Mouse (Mus musculus) right cerebral cortex, postnatal 10 days (tissue): ENCODE measurements around the gene Plxdc2.
A peak's percentile ranks its signal among the peaks of the same experiment; 100 is the strongest.

Source experiments
- DNase-seq, 2 experiments: peaks; one replicate each; pipeline ENCODE4 v3.0.0; 2021; ENCODE audit warnings: low spot score in 2 of 2

The Plxdc2 gene

DNA sequence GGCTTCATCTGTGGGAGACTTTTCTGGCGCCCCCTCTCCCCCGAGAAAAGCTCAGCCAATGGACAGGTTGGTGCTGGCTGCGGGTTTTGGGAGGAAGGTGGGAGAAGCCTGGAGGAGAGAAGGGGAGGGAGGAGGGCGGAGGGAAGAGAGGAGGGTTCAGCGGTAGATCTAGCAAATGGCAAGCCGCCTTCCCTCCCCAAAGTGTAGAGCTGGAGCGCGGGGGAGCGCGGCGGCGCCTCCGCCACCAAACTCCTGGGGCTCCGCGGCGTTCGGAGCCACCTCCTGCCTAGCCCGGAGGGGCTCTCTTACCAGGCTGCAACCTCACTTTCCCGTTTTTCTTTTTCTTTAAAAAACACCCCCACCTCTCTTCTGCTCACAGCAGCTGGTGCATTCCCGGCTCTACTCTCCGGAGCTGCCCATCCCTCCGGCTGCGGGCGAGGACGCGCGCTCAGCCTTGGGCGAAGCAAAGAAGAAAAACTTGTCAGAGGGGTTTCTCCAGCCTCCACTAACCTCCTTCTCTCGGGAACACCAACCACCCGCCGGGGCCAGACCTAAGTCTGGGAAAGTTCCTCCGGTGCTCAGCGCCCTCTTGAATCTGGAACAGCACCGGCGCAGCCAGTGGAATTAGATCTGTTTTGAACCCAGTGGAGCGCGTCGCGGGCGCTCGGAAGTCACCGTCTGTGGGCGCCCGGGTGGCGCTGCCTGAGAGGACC lies at the start of gene Plxdc2:
TSS of gene Plxdc2 (plus strand) at position 199 of the 713 bp plus-strand sequence.
- peak; percentile 91 to 94 for DNase-seq

DNA sequence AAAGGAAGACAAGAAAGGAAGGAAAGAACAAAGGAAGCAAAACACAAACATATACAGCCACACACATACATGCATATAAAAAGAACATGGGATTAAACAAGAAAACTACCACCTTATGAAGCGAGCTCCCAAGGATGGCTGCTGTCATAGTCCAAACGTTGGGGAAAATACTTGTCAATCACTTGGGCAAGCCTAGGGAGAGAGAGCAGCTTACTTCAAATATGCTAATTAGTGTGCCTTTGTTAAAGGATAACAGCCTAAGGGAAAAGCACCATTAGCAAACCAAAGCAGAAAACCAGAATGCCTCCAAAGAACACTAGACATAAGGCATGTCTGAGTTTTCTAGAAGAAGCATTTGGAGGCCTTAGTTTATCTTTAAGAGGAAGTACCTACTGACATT lies 45.7 kb upstream of the Plxdc2 start:
- DNase-seq: no peak

DNA sequence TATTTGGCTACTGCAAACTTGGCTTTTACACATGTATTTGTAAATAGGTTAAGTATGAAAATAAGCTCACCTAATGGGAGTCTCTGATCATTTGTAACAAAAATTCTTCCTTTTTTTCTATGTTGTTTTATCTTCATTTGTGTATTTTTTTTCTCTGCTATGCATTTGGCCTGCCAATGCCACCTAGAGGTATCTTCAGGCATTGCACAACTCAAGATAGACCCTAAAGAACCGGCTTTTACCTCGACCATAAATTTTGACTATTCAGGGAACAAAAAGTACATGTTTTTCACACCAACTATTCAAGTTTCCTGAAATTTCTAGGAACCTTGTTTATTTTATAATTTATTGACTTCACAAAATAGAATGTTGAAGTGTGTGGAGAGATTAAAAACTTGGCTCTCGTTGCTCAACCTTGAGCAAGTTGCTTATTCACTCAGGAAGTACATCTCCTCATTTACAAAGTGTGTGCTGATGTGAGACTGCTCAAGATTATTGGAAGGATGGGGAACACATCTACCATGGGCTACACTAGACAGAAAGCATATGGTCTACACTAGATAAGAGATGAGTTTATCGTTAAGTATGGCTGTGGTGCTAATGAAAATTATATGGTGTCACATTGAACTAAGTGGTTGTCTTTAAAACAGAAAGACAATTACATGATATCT lies 43.6 kb upstream of the Plxdc2 start:
- DNase-seq: peak; percentile 48 to 50

DNA sequence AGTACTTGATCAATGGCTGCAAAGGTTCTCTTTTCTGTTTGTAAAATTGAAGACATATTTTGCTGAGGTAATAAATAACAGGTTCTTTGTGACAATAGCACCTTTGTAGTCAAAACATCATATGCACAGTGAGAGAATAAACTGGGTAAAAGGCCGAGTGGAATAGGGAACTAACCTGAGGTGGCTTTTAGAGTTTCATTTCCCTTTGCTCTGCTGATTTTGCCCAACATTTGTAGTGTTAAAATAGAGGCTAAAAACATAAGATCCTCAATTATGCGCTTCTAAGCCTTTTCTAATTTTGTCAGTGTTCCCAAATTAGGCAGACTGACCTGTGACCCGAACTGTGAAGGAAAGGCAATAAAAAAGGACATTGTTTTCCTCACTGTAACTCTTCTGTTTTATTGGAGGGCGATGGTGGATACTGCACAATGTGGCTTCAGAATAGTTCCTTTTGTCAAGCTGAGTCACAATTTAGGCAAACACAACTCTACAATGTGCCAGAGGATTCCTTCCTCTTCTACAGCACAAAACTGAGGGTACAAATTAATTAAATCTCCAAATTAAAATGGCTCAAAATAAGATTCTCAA lies 20.8 kb upstream of the Plxdc2 start:
- DNase-seq: no peak

DNA sequence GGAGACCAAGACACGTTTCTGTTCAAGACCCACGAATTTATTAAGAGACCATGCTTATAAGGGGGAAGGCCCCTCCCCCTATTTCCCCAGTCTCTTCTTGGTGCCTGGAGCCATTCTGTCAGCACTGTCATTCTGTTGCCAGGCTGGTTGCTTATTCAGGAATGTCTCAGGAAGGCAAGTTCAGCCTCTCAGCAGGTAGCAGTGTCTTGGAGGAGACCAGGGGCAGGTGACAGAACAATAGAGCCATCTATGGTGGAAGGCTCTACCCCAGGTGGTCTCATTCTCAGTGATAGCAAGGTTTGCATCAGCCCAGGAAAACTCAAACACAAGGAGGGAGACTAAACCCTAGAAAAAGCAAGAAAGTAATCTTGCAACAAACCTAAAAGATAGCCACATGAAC lies 11.5 kb upstream of the Plxdc2 start:
- DNase-seq: no peak

DNA sequence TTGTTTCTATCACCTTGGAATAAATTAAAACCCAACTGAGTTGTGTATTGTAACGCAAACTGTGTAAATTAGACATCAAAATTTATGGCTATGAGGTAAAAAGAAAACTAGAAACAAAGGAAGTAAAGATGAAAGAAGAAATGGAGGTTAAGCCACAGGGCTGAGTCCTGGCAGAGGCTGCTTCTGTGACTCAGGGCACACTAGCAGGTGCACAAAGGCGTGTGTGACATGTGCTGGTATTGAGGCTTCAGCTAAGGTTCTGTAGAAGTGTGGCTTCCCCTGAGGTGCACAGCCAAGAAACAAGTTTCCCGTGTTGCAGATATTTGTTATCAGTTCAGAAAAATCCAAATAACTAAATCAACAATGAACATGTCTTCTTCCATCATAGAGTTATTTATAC lies 5.0 kb upstream of the Plxdc2 start:
- DNase-seq: no peak

DNA sequence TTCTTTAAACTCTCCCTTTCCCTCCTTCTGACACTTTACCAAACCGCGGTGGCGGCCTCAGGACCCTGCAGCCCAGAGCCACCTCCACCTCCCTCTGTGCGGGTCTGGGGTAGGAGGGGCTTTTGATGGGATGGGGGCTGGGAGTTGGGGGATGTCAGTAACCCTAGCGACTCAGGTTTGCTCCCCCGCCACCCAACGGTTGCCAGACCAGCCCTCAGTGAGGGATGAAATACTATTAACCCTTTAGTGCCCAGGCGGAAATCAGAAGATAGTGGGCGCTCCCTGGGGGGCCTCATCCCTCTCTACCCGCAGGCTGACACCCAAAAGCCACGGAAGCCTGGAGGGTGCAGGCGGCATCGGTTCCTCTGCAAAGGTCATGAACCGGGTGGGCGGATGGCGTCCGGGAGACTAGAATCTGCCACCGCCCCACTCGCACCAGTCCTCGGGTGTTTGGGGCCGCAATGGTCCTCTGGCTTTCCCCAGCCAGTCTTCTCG lies 446 bp upstream of the Plxdc2 start:
- peak; percentile 76 to 78 for DNase-seq

DNA sequence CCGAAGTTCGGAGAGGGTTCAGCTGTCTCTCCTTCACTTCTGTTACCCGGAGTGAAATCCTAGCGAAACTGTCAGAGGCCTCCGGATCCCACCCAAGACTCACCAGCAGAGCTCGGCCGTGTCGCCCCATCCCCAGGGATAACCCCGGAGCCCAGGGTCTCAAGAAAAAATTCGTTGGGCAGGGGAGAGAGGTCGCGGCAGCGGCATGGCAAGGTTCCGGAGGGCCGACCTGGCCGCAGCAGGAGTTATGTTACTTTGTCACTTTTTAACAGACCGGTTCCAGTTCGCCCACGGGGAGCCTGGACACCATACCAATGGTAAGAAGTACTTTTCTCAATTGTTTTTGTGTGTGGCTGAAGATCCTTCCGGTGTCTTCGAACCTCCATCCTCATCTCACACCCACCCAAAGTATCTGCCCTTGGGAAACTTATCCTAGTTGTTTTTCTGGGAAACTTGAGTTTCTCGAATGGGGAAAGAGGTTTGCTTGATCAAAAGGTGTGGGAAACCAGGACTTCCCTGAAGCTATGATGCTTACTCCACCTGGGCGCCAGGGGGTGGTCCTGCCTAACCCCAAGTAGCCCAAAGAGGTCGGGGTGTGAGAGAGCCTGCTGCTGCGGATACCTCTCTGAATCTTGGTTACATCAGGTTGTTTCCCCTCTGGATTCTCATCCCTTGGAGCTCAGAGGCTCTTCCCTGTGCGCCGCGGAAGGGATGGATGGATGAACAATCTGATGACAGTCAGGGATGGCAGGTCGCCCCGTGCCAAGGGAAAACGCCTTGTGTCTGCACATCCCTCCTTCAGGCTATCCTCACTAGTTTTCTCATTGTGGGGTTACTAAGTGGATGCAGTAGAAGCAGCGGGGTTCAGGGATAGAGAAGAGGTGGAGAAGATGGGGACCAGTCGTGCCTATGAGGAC lies 1.1 kb downstream of the Plxdc2 start:
- DNase-seq: peak; percentile 34

DNA sequence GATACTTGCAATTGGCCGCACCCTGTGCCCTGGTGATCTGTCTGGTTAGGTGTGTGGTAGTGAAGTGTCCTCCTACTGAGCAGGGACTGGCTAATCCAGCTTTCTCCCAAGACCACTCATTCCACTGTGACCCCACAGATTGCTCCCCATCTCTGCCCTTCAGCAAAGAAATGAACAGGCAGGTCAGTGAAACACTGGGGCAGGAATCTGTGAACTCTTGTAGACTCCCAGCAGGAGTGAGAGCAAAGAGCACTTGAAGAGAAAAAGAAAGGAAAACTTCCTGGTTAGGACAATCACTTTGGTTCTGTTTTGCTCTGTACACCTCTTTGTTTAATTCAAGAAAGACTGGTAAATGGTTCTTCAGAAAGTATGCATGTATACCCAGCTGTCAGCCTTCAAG lies 1.8 kb downstream of the Plxdc2 start:
- no peak for DNase-seq

DNA sequence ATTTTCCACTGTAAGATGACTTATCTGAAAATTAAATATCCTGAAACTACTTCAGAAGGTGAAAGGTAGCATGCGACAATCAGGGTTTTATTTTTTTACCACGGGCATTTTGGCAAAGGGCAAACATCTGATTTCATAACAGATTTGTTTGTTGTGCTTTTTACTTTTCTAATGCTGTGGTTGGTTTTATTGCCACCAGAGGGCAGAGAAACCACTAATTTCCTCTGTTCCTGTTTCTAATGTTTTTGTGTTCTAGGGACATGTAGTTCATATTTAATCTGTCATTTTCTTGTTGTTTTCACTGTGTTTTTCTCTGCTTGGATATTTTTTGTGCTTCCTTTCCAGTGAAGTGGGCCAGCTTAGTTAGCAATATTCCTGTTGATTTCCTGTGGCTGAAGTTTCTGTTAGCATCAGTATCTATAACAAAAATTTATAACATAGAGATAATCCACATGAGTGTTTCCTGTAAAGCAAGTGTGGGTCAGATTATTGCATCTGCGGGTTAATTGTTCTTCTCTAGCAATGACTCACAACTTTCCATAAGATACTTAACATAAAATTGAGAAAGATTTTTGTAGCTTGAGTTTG lies 3.3 kb downstream of the Plxdc2 start:
- DNase-seq: peak in 1 of 2 experiments; percentile 36

DNA sequence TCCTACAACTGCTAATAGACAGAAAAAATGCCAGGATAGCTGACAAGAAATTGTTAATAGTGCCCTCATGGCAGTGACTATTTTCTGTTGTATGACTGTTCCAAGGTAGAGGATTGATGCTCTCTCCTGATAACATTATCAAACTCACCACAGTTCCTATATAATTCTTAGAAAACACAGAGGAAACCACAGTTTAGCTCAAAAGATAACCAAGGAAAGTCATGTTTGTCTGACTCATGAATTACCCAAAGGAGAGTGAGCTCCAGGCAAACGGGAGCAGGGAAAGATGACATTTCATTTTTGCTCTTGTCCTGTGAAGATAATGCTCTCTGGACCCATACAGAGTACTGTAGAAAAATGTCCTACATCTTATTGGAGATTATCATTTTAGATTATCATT lies 8.6 kb downstream of the Plxdc2 start:
- no peak for DNase-seq

DNA sequence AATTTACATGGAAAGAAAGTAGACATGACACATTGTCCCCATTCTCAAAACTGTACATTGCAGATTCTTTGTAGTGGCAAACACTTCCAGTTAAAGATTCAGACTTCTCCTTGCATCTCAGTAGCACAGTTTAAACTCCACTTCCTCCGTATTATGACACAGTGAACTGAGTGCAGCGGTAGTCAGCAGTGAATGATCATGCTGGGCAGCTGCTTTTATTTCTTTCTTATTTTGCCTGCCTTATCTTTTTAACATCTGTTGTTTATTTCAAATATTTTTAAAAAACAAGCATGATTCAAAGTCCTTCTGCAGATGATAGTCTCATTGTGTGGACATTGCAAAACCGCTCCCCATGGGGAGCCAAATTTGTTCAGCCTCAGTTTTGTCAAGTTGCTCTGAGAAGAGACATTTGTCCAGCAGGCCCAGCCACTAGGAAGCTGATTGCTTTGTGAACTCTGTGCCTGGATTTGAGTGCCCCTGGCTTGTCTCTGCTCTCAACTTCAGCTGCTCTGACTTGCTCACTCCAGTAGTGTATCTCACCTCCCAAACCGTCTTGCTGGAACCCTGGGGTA lies 9.8 kb downstream of the Plxdc2 start:
- no peak for DNase-seq

DNA sequence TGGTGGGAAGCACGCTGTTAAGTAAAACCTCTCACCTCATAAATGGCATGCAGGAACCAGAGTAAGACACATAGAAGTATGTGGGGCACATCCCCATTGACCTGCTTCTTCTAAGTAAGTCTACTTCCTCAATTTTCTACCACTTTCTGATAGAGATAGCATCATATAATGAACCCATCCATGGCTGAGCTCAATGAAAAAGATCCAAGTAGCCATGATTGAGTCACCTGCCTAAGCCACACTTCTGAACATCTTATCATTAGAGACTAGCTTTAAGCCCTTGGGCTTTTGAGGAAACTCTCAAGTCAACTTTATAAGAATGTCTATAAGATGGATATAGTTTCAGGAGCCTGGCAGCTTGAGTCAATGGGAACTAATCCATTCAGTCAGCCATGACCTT lies 14.3 kb downstream of the Plxdc2 start:
- DNase-seq: no peak

DNA sequence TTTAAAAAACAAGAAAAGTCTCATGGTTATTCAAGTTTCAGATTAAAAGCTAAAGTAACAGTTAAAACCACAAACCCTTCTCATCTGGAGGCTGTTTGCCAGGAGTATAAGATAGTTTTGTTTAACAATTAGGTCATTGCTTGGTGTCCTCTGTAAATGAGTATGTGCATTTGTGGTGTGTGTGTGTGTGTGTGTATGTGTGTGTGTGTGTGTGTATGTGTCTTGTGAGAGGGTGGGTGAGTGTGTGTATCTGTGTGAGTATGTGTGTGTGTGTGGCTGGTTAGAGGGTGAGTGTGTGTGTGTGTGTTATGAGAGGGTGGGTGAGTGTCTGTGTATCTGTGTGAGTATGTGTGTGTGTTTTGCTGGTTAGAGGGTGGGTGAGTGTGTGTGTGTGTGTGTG lies 18.2 kb downstream of the Plxdc2 start:
- no peak for DNase-seq

DNA sequence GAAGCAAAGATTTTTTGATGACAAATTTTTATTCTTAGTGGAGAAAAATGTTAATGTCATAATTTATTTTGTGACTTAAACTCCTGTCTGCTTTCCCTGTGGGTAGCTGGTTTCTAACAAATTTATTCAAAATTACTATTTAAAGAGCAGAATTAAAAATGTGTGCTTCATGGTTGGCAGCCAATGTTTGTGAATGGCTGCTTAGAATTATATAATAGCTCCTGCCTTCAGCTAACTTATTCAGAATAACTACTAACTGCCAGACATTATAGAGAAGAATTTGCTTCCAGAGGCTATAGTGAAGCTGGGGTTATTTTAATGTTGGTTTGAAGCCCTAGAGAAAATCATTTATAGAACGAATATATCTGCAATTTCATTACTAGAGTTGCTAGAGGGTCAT lies 30.1 kb downstream of the Plxdc2 start:
- DNase-seq: no peak

DNA sequence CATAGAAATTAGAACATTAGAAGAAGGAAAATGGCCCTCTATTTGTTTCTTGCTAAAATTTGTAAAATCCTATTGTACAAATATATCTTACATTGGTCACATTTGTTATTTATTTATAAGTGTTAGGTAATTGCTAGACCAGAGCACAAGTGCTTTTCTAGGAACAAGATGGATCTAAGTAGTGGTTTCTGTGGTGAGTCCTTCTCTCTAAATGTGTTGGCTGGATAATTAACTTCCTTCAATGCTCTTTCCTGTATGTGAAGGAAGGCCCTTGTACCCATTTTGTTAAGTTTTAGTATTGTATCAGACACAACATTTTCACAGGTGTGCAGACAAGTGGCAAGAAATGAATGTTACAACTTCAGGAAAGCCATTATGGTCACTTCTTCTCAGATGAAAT lies 30.6 kb downstream of the Plxdc2 start:
- no peak for DNase-seq

DNA sequence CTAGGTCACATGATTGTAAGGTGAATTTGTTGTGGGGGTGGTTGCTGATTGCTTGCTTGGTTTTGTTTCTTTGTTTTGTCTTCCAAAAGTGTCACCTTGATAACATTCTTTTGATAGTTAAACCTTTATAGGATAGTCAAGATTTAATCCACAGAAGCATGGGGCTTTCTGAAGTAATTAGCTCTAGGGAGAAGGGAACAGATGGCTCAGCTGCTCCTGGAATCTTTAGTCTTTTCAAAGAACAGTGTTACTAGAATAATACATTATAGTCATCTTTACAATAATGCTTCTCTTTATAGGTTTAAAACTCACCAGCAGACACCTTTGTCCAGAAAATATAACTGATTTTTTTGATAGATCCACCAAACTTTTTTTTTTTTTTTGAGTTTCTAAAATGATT lies 31.7 kb downstream of the Plxdc2 start:
- no peak for DNase-seq

DNA sequence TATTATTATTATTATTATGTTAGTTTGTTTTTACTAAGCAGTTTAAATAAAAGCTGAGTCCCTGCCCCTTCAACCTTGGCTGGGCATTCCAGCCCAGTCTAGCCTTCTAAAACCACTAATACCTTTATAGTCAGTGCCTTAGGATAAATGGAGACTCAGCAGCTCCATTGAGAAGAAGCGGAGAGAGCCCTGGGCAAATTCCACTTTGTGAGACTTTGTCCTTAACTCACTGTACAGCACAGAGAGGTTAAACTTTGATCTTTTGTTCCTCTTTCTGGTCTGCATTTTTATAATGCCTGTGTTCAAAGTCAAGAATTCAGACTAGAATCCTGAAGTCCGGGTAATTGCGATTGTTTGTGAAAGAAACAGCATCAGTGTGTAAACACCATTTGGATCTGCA lies 41.4 kb downstream of the Plxdc2 start:
- DNase-seq: no peak

DNA sequence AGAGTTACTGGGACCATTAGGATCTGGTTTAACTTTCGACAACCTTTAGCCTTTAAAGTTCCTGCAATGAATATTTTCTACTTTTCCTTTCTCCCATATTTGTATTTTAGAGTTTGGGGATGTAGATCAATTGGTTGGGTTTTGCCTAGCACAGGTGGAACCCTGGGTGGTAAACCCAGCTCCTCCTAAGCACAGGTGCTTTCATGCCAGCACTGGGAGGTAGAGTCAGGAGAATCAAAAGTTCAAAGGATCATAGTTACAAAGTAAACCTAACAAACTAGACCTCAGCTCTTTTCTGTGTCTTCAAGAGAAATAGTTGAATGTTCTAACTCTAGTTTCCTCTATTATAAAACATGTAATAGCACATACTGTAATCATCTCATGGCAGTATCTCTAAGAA lies 41.9 kb downstream of the Plxdc2 start:
- no peak for DNase-seq

DNA sequence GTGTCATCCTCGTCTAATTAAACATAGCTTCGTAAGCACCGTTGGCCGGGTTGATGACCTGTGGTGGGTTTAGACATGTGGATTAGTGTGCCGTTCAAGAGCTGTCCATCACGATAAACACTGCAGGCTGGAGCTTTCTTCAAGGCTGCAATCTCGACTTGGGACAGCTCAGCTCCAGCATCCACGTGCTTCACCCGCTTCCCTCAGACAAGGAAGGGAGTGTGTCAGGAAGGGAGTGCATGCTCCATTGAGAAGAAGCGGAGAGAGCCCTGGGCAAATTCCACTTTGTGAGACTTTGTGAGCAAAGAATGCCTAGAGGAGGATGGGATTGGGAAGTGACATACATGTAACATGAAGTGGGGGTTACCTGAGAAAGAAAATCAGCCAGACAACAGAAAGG lies 42.8 kb downstream of the Plxdc2 start:
- no peak for DNase-seq

DNA sequence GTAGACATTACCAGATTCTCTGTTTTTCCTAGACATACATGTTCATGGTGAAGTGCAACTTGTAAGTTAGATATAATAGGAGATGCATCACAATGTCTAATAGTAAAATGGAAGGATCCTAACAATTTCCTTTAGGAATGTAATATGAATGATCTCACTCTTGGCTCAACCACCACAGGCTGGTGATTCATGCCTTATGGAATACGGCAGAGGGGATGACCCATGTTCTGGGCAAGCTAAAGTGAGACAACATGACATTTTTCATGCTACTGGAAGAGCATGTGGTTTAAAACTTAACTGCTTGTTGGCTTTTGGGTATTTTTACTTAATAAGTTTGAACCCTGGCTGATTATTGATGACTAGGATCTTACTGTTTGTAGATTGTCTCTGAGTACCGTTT lies 50.4 kb downstream of the Plxdc2 start:
- DNase-seq: no peak
